Mouse (Mus musculus): ENCODE data around the gene Son. TPM values are rescaled to one million over a fixed set of nuclear protein-coding genes. Genes with fewer than 3 reads are reported as not detected.

Son gene
- polyA plus RNA-seq (2015; fragmentation: Nextera tagmentation; extraction: Ambion mirVana) = 100 and 101 TPM in 2 replicates

DNA sequence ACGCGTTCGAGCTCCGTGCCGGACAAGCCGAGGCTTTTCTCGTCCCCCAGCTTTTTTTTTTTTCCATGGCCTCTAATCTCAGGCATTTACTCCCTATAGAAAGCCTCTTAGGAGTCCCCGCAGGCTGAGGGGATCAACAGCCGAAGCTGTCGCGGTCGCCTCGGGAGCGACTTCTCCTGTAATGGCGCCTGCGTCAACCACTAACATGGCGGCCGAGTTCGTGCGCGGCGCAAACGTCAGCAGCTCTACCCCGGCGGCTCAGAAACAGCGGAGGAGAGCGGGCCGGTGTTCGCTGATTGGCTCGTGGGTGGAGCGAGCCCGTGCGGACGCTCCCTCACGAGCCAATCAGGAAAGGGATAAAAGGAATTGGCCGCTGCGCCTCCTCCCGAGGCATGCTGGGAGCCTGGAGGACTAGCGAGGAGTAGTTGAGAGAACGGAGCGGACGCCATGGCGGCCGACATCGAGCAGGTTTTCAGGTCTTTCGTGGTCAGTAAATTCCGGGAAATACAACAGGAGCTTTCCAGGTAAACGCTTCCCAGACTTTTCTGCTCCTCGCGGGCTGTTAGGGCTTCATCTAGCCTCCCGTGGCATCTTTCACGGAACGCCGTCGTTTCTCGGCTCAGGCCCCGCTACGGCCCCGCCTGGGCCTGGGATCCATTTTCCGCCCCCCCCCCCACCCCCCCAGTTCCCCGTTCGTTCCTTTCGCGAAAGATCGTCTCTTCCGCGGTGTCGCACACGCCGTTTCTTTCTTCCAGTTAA is at the start of gene Son:
Gene Son, plus strand, starts transcription at position 46 of the 759 bp plus-strand sequence.
- peak within 1 kb of the TSS; percentile 97 for H3K27ac ChIP-seq
- peak within 1 kb of the TSS; percentile 60 for H3K4me3 ChIP-seq (replicated peaks)
- peaks cover 10% of the 10 kb centered on the region for H3K36me3 ChIP-seq
- under 1% methylated on average over 69 of the region's 70 CpGs for WGBS
- peaks cover 13% of the 10 kb centered on the region; the same call in 1 of the 2 replicates for H3K4me1 ChIP-seq (replicated peaks)
- no peaks in the 10 kb centered on the region for H3K27me3 ChIP-seq (replicated peaks)
- H3K9me3 ChIP-seq = no peaks in the 10 kb centered on the region
- peak; percentile 96 for ATAC-seq
- peak within 1 kb of the TSS; percentile 94 for H3K4me2 ChIP-seq (replicated peaks)
- H3K9ac ChIP-seq = peak within 1 kb of the TSS; percentile 83

DNA sequence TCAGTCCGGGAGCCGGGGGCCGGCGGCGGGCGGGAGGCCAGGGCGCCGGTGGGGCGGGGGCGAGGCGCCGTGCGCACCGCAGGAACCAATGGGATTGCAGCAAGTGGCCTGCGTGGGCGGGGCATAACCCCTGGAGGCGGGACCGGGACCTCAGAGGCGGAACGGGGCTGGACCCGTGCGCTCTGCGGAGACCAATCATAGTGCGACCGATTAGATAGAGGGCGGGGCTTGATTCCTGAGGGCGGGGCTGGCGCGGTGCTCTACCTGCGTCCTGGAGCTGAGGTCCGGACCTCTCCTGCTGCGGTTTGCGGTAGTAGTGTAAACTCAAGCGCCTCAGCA is 49.7 kb upstream of the Son start, which contains the start of gene Tmem50b:
Gene Tmem50b, minus strand, starts transcription at position 129 of the 339 bp plus-strand sequence.
- Histone ChIP-seq H3K27me3 (replicated peaks) (no peaks in the 10 kb centered on the region), H3K36me3 (no peaks in the 10 kb centered on the region), H3K9ac (peak within 1 kb of the TSS; percentile 68), H3K4me1 (replicated peaks) (peaks cover 12% of the 10 kb centered on the region), H3K27ac (no peak within 1 kb of the TSS), H3K4me3 (replicated peaks) (peak within 1 kb of the TSS; percentile 82), H3K4me2 (replicated peaks) (peak within 1 kb of the TSS; percentile 87), H3K9me3 (no peaks in the 10 kb centered on the region)
- peak; percentile 99 for ATAC-seq
- 2% methylated on average over 34 of the region's 34 CpGs for WGBS

DNA sequence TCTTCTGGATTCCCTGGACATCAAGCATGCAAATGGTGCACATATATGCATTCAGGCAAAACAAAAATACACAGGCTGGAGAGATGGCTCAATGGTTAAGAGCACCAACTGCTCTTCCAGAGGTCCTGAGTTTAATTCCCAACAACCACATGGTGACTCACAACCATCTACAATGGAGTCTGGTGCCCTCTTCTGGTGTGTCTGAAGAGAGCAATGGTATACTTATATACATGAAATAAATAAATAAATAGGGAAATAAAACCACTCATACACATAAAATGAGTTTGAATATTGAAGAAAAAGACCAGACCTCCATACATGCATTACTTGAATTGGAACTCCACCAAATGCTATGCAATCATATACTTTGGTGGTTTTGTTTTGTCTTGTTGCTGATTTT is 48.1 kb upstream of the Son start:
- ATAC-seq = no peak
- no peaks in the 10 kb centered on the region for H3K9me3 ChIP-seq
- H3K27ac ChIP-seq = no peak overlapping the region
- no peak overlapping the region for H3K4me2 ChIP-seq (replicated peaks)
- no peaks in the 10 kb centered on the region for H3K27me3 ChIP-seq (replicated peaks)
- H3K4me1 ChIP-seq (replicated peaks) = peaks cover 9% of the 10 kb centered on the region
- H3K9ac ChIP-seq = no peak overlapping the region
- no peaks in the 10 kb centered on the region for H3K36me3 ChIP-seq
- no peak overlapping the region for H3K4me3 ChIP-seq (replicated peaks)

DNA sequence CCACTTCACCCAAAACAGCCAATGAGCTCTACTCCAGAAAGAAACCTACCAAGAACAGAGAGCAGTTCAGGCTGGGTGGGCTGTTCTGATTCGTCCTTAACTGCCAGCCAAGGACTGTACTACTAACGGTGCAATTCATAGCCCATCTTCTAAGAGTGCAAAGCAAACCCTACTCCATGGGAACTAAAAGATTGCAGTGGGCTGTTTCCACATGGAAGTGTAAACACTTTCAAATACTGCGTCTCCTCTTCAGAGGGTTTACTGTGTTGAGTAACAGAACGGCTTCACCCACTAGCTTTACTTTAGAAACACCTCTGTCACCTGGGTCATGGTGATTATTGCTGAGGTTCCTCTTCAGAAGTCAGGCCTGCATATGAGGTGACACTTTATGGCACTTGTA is 46.2 kb upstream of the Son start:
- Histone ChIP-seq H3K4me2 (replicated peaks) (no peak overlapping the region), H3K4me3 (replicated peaks) (no peak overlapping the region), H3K9me3 (no peaks in the 10 kb centered on the region), H3K27ac (no peak overlapping the region), H3K9ac (no peak overlapping the region), H3K36me3 (no peaks in the 10 kb centered on the region), H3K27me3 (replicated peaks) (no peaks in the 10 kb centered on the region), H3K4me1 (replicated peaks) (peaks cover 9% of the 10 kb centered on the region)
- 31% methylated on average over 4 of the region's 4 CpGs for WGBS
- no peak for ATAC-seq

DNA sequence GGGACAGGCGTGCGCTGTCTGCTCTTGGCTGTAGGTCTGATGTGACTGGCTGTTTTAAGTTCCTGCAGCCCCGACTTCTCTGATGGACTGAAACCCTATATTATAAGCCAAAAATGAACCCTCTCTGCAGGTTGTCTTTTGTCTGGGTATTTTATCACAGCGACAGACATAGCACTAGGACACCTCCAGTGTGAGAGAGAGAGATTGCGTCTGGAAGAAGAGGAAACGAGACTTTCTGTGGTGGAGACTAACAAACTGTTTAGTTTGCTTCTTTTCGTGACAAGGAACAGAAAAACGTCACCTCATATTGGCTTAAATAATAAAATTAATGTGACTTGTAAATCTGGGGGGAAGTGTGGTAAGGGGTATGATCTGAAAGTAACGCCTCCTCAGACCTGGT is 45.6 kb upstream of the Son start:
- Histone ChIP-seq H3K4me1 (replicated peaks) (peaks cover 5% of the 10 kb centered on the region), H3K4me3 (replicated peaks) (no peak overlapping the region), H3K9me3 (no peaks in the 10 kb centered on the region), H3K27me3 (replicated peaks) (no peaks in the 10 kb centered on the region), H3K9ac (no peak overlapping the region), H3K4me2 (replicated peaks) (no peak overlapping the region), H3K36me3 (no peaks in the 10 kb centered on the region), H3K27ac (no peak overlapping the region)
- WGBS = 39% methylated on average over 9 of the region's 9 CpGs
- ATAC-seq = no peak

DNA sequence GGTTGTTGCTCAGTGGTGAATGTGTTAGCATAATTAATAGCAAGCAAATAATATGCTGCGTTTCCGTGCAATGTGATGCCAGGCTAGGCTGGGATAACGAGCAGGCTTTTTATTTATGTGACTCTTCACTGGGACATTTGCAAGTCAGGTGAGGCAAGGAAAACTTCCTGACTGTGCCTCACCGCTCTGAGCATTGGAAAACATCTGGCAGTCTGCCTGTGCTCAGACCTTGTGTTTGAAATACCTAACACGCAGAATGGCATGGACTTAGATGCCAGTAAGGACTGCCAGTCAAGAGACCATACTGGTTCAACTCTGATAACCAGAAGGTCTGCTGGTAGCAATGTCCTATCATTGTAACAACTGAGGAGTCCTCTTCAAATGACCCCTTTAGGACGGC is 42.1 kb upstream of the Son start:
- Histone ChIP-seq H3K4me2 (replicated peaks) (no peak overlapping the region), H3K9ac (no peak overlapping the region), H3K36me3 (no peaks in the 10 kb centered on the region), H3K27me3 (replicated peaks) (no peaks in the 10 kb centered on the region), H3K4me3 (replicated peaks) (no peak overlapping the region), H3K4me1 (replicated peaks) (peaks cover 3% of the 10 kb centered on the region), H3K27ac (no peak overlapping the region), H3K9me3 (no peaks in the 10 kb centered on the region)
- ATAC-seq = no peak
- 74% methylated on average over 6 of the region's 6 CpGs for WGBS

DNA sequence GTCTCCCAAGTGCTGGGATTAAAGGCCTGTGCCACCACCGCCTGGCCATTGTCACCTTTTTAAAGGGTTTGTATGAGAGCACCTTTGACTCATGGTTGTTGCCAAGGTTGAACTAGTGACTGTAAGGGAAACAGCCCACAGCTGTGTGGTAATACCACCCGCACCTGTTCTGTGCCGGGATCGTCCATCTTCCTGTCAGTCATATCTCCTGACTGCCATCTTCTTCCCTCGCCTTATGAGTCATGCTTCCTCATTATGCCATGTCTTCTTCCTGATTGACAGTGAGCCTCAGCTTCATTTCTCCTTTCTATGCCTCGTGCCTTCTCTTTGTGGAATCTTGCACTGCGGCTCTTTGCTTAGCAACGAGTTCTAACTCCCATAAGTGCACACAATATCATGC is 40.3 kb upstream of the Son start:
- Histone ChIP-seq H3K9ac (no peak overlapping the region), H3K9me3 (no peaks in the 10 kb centered on the region), H3K27me3 (replicated peaks) (no peaks in the 10 kb centered on the region), H3K4me3 (replicated peaks) (no peak overlapping the region), H3K36me3 (no peaks in the 10 kb centered on the region), H3K4me2 (replicated peaks) (no peak overlapping the region), H3K27ac (no peak overlapping the region), H3K4me1 (replicated peaks) (no peaks in the 10 kb centered on the region)
- WGBS = 84% methylated on average over 8 of the region's 8 CpGs
- ATAC-seq = no peak

DNA sequence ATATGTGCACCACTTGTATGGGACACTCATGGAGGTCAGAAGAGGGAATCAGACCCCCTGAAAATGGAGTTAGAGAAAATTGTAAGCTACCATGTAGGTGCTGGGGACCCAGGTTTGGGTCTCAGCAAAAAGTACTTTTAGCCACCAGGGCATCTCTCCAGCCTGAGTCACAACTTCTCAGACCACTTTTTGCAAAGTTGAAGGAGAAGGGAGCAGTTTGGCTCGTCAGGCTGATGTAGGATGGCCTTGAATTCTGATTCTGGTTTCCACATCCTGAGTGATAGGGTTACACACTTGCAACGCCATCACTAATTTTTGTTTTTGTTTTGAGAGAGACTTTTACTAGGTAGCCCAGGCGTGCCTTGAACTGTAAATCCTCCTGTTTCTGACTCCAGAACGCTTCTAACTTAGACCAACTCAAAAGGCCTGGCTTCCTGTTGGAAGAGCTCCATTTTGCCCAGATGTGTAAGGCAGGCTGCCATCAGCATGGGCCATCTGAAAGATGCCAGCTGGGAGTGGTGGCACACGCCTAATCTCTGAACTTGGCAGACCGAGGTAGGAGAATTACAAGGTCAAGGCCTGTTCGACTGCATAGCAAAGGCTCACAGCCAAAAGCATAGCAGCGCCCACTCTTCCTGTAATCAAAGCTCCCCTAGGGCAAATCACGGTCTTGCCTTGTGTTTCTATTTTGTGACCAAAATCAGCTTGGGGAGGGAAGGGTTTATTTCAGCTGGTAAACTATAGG is 37.6 kb upstream of the Son start:
- H3K9me3 ChIP-seq = no peaks in the 10 kb centered on the region
- H3K4me2 ChIP-seq (replicated peaks) = no peak overlapping the region
- 70% methylated on average over 9 of the region's 9 CpGs for WGBS
- H3K9ac ChIP-seq = no peak overlapping the region
- H3K4me3 ChIP-seq (replicated peaks) = no peak overlapping the region
- H3K27ac ChIP-seq = no peak overlapping the region
- no peaks in the 10 kb centered on the region for H3K4me1 ChIP-seq (replicated peaks)
- ATAC-seq = no peak
- no peaks in the 10 kb centered on the region for H3K36me3 ChIP-seq
- H3K27me3 ChIP-seq (replicated peaks) = no peaks in the 10 kb centered on the region

DNA sequence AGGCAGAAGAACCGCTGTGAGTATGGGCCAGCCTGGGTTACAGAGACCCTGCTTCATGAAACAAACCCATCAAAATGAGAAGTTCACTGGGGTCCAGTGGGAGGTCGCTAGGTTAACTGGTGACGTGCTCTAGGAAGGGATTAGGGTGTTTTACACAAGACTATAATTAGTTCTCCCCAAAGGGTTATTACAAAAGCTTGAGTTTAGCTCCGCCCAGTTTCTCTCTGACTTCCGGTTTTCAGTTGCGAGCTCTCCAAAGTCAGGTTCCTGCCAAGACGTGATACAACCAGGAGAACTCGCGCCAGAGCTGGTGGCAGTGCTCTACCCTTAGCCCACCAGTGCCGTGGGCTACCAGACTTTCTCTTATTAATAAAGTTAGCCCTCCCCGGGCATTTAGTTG is 36.1 kb upstream of the Son start:
- no peak overlapping the region for H3K27ac ChIP-seq
- H3K4me2 ChIP-seq (replicated peaks) = no peak overlapping the region
- H3K27me3 ChIP-seq (replicated peaks) = no peaks in the 10 kb centered on the region
- no peaks in the 10 kb centered on the region for H3K4me1 ChIP-seq (replicated peaks)
- no peak overlapping the region for H3K9ac ChIP-seq
- ATAC-seq = no peak
- no peaks in the 10 kb centered on the region for H3K9me3 ChIP-seq
- no peaks in the 10 kb centered on the region for H3K36me3 ChIP-seq
- WGBS = 69% methylated on average over 11 of the region's 11 CpGs
- no peak overlapping the region for H3K4me3 ChIP-seq (replicated peaks)

DNA sequence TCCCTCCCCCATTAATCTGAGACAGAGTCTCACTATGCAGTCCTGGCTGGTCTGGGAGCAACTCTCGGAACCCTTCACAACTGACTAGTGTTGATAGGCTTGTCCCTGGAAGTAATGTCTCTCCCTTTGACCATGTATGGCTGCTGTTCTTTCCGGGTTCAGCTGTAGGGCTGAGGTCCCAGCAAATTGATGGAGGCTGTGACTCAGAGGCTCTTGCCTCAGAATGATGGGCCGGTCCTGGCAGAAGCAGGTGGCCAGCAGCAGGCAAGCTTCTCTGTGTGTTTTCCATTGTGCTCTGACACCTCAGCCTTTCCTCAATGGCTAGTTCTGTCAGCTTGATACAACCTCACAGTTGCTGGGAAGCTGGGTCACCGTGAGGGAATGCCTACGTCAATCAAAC is 34.8 kb upstream of the Son start:
- no peak for ATAC-seq
- Histone ChIP-seq H3K9ac (no peak overlapping the region), H3K4me1 (replicated peaks) (no peaks in the 10 kb centered on the region), H3K27ac (no peak overlapping the region), H3K4me2 (replicated peaks) (no peak overlapping the region), H3K9me3 (no peaks in the 10 kb centered on the region), H3K27me3 (replicated peaks) (no peaks in the 10 kb centered on the region), H3K4me3 (replicated peaks) (no peak overlapping the region), H3K36me3 (no peaks in the 10 kb centered on the region)
- 68% methylated on average over 5 of the region's 5 CpGs for WGBS

DNA sequence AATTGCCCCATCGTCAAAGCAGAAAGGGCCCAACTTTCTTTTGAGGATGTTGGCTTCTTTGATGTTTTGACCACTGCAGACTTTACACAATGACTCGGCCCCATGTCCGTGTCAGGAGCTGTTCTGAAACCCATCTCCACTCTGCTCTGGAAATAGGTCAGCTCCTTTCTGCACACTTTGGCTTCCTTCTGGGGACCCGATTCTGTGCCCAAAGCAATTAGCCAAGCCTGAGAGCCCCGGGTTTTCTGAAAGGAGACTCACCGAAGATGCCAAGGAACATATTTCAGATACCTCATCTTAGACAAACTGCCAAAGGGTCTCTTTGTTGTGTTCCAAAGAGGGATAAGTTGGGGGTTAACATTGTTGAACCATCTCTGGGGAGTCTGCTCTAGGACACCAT is 32.8 kb upstream of the Son start:
- no peak overlapping the region for H3K9ac ChIP-seq
- ATAC-seq = no peak
- H3K4me2 ChIP-seq (replicated peaks) = no peak overlapping the region
- no peaks in the 10 kb centered on the region for H3K27me3 ChIP-seq (replicated peaks)
- H3K27ac ChIP-seq = no peak overlapping the region
- H3K36me3 ChIP-seq = no peaks in the 10 kb centered on the region
- H3K9me3 ChIP-seq = no peaks in the 10 kb centered on the region
- 82% methylated on average over 6 of the region's 6 CpGs for whole genome bisulfite sequencing
- no peaks in the 10 kb centered on the region for H3K4me1 ChIP-seq (replicated peaks)
- no peak overlapping the region for H3K4me3 ChIP-seq (replicated peaks)

DNA sequence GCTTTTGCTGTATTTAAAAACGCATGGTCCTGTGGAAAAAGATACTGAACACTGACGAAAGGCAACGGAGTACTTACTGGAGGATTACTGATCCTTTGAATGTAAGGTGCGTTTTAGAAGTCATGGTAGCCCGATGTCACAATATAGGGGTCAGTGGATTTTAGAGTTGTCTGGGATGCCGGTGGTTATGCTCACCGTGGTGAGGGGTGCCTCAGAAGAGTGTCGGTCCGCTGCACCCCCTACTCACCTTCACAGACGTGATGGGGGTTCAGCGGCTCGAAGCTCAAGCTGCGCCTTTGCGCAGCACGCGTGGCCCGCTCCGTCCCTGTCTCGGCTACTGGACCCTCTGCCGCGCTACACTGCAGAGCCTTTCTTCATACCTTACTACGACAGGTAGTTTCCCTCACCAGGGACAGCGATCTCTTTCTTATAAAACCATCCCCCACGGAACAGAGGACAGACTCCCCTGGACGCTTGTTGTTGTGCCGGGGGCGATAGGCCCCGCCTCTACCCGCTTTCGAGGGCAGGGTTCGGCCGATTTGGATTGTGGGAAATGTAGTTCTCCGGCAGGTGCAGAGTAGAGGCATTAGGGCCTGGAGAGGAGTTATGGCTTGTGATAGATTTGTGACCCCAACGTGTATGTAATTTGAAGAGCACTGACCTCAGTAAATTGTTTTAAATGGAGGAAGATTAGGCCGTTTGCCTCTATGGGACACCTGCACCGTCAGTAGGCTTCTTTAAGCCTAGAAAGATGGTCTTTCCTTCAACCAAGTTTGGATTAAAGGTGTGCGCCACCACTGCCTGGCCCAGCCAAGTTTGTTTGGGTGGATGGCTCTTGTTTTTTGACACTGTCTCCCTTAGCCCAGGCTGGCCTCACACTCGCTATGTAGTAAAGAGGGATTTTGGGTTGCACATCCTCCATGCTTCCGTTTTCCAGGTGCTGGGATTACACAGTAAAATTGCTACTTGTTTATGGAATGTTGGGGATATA is 28.5 kb upstream of the Son start, which contains the start of gene Dnajc28:
Gene Dnajc28, minus strand, starts transcription at position 516 of the 991 bp plus-strand sequence.
- whole genome bisulfite sequencing = 10% methylated on average over 39 of the region's 39 CpGs
- no peak within 1 kb of the TSS for H3K27ac ChIP-seq
- peak within 1 kb of the TSS; percentile 69 for H3K4me3 ChIP-seq (replicated peaks)
- H3K36me3 ChIP-seq = peaks cover 32% of the 10 kb centered on the region
- ATAC-seq = peak; percentile 97
- no peaks in the 10 kb centered on the region for H3K9me3 ChIP-seq
- no peaks in the 10 kb centered on the region for H3K27me3 ChIP-seq (replicated peaks)
- peak within 1 kb of the TSS; percentile 87 for H3K4me2 ChIP-seq (replicated peaks)
- H3K4me1 ChIP-seq (replicated peaks) = no peaks in the 10 kb centered on the region
- peak within 1 kb of the TSS; percentile 55 for H3K9ac ChIP-seq

Measured in intestine, embryonic 15.5 days (tissue).